Mouse (Mus musculus) liver, postnatal 0 days (tissue): ENCODE results near the gene Pou2f3.

ENCODE experiments used
- CTCF ChIP-seq: sonication (generic); IDR thresholded peaks from 2 replicates; pipeline ENCODE4 v1.5.1; 2016; ENCODE audit warnings: antibody characterized with exemption, low read depth
- EP300 ChIP-seq: IDR thresholded peaks from 2 replicates; pipeline ENCODE4 v1.6.1; 2016; ENCODE audit warnings: antibody characterized with exemption, low read depth, mild to moderate bottlenecking

GRCm38 (mm10) chr9:43238631-43239545 lies 28.7 kb upstream of the Pou2f3 start:
- 0 out of 2 replicates have a peak, but pooled peaks have one; percentile 5 for TF ChIP-seq CTCF
- TF ChIP-seq EP300 = no peak
